Mouse (Mus musculus): ENCODE results near the gene Thoc5. TPM values are rescaled to one million over a fixed set of nuclear protein-coding genes. Genes with fewer than 3 reads are reported as not detected.

The Thoc5 gene
- polyA plus RNA-seq, 1 experiment: not detected

DNA sequence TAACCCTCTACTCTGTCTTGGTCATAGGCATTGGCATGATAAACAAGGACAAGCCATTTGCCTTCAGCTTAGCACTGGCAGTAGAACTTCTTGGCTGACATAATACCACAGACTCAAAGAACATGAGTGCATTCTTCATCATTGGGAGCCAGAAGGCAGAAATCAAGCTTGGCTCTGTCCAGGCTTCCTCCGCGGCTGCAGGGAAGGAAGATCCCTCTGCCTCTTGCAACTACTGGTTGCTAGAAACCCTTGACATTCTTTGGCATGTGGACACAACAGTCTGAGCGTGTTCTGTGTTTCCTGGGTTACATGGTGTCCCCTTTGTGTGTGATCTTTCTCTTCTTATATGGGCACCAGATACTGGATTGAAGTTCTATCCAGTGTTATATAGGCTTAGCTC, 8.1 kb upstream of the Thoc5 start:
- TF ChIP-seq POLR2A (IDR thresholded peaks at IDR 0.05; ENCODE audit: insufficient read depth, low read depth, low read length): no peak
- no peak for TF ChIP-seq CTCF (IDR thresholded peaks at IDR 0.05; ENCODE audit: insufficient read depth, low read depth, low read length)
- WGBS: 94% methylated on average over 3 of the region's 3 CpGs

DNA sequence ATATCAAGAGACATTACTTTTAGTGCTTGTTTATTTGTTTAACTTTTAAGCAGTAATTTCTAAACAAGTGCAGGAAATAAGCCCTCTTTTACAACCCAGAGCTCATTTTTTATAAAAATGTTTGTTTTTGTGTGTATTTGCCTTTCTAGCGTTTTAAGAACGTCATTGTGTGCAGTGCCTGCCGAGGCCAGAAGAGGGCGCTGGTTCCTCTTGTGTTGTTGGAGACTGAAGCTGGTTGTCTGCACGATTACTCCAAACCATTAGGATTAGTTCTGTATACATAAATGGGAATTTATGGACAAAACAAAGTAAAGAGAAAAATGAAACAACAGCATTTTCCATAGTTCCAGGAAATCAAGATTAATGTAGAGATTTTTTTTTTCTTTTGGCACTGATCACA, 5.3 kb downstream of the Thoc5 start:
- Histone ChIP-seq H3K4me1 (ENCODE audit: control insufficient read depth, insufficient read depth, low read length) (peaks cover 4% of the 10 kb centered on the region; the same call in 1 of the 2 replicates), H3K4me3 (ENCODE audit: insufficient read depth, low read depth, low read length) (no peak overlapping the region), H3K27ac (ENCODE audit: insufficient read depth, low read depth, low read length) (no peak overlapping the region)
- 62% methylated on average over 5 of the region's 5 CpGs for WGBS
- TF ChIP-seq POLR2A (IDR thresholded peaks at IDR 0.05; ENCODE audit: insufficient read depth, low read depth, low read length) (no peak), CTCF (IDR thresholded peaks at IDR 0.05; ENCODE audit: insufficient read depth, low read depth, low read length) (0 out of 2 replicates have a peak, but pooled peaks have one; percentile 15)

More for the DNA sequence above, 8.1 kb upstream of the Thoc5 start:
- no peak overlapping the region for H3K4me3 ChIP-seq (ENCODE audit: insufficient read depth, low read depth, low read length)
- H3K27ac ChIP-seq (ENCODE audit: insufficient read depth, low read depth, low read length): no peak overlapping the region
- no peaks in the 10 kb centered on the region for H3K4me1 ChIP-seq (ENCODE audit: control insufficient read depth, insufficient read depth, low read length)

DNA sequence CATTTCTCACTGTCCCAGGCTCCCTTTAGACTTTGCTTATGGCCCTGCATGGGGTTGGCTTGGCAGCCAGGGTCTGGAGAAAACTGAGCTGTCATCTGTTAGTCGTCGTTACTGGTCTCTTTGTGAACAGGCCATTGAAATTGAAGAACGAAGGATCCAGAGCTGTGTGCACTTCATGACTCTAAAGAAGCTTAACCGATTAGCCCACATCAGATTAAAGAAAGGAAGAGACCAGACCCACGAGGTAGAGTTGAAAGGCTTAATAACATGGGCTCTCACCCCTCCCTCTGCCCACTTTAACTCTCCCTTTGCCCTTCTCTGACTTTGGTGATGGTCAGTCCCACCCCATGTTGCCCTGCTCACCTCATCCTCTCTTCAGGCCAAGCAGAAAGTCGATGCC, 6.8 kb downstream of the Thoc5 start:
- H3K27ac ChIP-seq (ENCODE audit: insufficient read depth, low read depth, low read length): no peak overlapping the region
- no peak overlapping the region for H3K4me3 ChIP-seq (ENCODE audit: insufficient read depth, low read depth, low read length)
- H3K4me1 ChIP-seq (ENCODE audit: control insufficient read depth, insufficient read depth, low read length): peaks cover 1% of the 10 kb centered on the region; the same call in 1 of the 2 replicates
- TF ChIP-seq POLR2A (IDR thresholded peaks at IDR 0.05; ENCODE audit: insufficient read depth, low read depth, low read length): no peak
- TF ChIP-seq CTCF (IDR thresholded peaks at IDR 0.05; ENCODE audit: insufficient read depth, low read depth, low read length): no peak
- WGBS: 52% methylated on average over 6 of the region's 6 CpGs

DNA sequence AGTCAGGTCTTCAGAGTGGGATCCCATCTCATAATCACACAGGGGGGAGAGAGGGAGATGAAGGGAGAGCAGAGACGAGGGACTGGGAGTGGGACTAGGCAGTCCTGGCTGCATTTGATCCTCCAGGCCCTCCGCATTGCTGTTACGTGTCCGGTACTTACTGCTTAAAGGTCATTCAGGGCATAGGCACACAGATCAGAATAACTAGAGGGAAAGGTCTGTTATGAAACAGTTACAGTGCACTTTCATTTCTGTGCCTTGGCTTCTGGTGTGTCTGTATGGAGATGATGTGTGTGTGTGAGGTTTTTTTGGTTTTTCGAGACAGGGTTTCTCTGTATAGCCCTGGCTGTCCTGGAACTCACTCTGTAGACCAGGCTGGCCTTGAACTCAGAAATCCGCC, 11.1 kb downstream of the Thoc5 start:
- WGBS: 93% methylated on average over 6 of the region's 6 CpGs
- TF ChIP-seq CTCF (IDR thresholded peaks at IDR 0.05; ENCODE audit: insufficient read depth, low read depth, low read length): no peak
- no peak for TF ChIP-seq POLR2A (IDR thresholded peaks at IDR 0.05; ENCODE audit: insufficient read depth, low read depth, low read length)
- no peak overlapping the region for H3K4me3 ChIP-seq (ENCODE audit: insufficient read depth, low read depth, low read length)
- no peaks in the 10 kb centered on the region for H3K4me1 ChIP-seq (ENCODE audit: control insufficient read depth, insufficient read depth, low read length)
- H3K27ac ChIP-seq (ENCODE audit: insufficient read depth, low read depth, low read length): no peak overlapping the region

DNA sequence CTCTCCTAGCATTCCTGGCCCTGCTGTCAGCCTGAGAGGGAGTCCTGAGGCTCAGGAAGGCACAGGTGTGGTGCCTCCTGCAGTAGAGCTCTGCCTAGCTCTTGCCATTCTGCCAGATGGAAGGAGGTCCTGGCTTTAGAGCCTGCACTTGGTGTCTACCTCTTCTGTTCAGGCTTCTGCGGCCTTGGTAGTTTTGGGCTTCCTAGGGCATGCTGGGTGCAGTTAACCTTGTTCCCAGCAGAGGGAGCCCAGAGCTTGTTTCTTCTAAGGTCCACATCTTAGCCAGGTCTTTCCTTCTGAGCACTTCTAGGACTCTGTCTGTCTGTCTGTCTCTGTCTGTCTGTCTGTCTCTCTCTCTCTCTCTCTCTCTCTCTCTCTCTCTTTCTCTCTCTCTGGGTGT, 20.9 kb downstream of the Thoc5 start:
- H3K4me3 ChIP-seq (ENCODE audit: insufficient read depth, low read depth, low read length): no peak overlapping the region
- TF ChIP-seq POLR2A (IDR thresholded peaks at IDR 0.05; ENCODE audit: insufficient read depth, low read depth, low read length): no peak
- TF ChIP-seq CTCF (IDR thresholded peaks at IDR 0.05; ENCODE audit: insufficient read depth, low read depth, low read length): peak; percentile 39
- 28% methylated on average over 1 of the region's 1 CpGs for WGBS
- H3K4me1 ChIP-seq (ENCODE audit: control insufficient read depth, insufficient read depth, low read length): no peaks in the 10 kb centered on the region
- H3K27ac ChIP-seq (ENCODE audit: insufficient read depth, low read depth, low read length): no peak overlapping the region

DNA sequence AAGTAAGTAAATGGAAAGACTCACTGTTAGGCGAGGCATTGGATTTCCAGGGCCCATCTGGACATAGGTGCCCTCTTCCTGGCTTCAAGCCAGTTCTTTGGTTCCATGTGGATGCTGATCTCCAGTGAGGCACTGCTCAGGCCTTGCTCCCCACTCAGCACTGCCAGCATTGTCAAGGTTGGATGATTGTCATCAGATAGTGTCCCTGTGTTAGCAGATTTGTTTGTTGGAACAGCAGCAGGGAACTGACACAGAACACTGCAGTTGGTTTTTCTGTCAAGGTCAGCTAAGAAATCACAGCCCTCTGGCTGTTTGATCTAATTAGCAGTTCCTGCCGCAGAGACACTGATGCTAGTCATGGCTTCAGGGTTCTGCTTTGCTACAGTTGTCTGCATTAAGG, 26.2 kb downstream of the Thoc5 start:
- TF ChIP-seq POLR2A (IDR thresholded peaks at IDR 0.05; ENCODE audit: insufficient read depth, low read depth, low read length): no peak
- TF ChIP-seq CTCF (IDR thresholded peaks at IDR 0.05; ENCODE audit: insufficient read depth, low read depth, low read length): no peak

DNA sequence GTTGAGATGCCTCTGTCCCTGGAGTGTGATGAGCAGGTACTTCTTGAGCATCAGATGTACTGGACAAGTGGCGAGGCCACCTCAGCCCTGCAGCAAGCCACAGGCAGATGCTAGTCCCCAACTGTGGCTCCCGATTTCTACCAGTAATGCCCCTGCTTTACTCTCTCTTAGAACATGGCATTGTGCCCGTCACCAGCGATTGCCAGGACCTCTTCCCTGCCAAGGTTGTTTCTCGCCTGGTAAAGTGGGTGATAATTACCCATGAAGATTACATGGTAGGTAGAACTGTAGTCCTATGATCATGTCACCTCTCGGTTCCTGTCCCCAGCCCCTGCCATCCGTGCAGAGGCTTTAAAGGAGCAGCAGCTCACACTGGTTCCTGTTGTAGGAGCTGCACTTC, 26.6 kb downstream of the Thoc5 start:
- Histone ChIP-seq H3K27ac (ENCODE audit: insufficient read depth, low read depth, low read length) (no peak overlapping the region), H3K4me3 (ENCODE audit: insufficient read depth, low read depth, low read length) (no peak overlapping the region), H3K4me1 (ENCODE audit: control insufficient read depth, insufficient read depth, low read length) (no peaks in the 10 kb centered on the region)
- 50% methylated on average over 7 of the region's 7 CpGs for WGBS
- TF ChIP-seq CTCF (IDR thresholded peaks at IDR 0.05; ENCODE audit: insufficient read depth, low read depth, low read length) (no peak), POLR2A (IDR thresholded peaks at IDR 0.05; ENCODE audit: insufficient read depth, low read depth, low read length) (no peak)

More for the DNA sequence above, 26.2 kb downstream of the Thoc5 start:
- H3K4me1 ChIP-seq (ENCODE audit: control insufficient read depth, insufficient read depth, low read length): no peaks in the 10 kb centered on the region
- WGBS: 71% methylated on average over 2 of the region's 2 CpGs
- no peak overlapping the region for H3K27ac ChIP-seq (ENCODE audit: insufficient read depth, low read depth, low read length)
- no peak overlapping the region for H3K4me3 ChIP-seq (ENCODE audit: insufficient read depth, low read depth, low read length)

DNA sequence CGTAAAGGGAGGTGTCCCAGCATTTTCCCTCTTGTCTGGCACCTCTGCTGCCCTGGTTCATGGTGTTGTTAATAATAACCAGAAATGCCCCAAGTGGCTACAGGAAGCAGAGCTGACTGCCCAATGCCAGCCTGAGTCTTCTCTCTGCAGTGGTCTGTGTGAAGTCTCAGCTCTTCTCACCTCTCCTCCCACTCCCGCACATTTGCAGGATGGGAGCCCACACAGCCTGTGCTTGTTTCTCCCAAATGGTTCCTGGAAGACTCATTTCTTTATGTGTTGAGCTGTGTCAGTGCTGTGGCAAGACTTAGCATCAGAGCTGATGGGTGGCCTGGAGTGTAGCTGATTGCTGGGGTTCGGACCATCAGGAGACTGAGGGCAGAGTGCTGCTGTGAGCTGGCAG, 32.1 kb downstream of the Thoc5 start:
- Histone ChIP-seq H3K4me3 (ENCODE audit: insufficient read depth, low read depth, low read length) (no peak overlapping the region), H3K27ac (ENCODE audit: insufficient read depth, low read depth, low read length) (no peak overlapping the region), H3K4me1 (ENCODE audit: control insufficient read depth, insufficient read depth, low read length) (no peaks in the 10 kb centered on the region)
- no peak for TF ChIP-seq POLR2A (IDR thresholded peaks at IDR 0.05; ENCODE audit: insufficient read depth, low read depth, low read length)
- WGBS: 85% methylated on average over 3 of the region's 3 CpGs

DNA sequence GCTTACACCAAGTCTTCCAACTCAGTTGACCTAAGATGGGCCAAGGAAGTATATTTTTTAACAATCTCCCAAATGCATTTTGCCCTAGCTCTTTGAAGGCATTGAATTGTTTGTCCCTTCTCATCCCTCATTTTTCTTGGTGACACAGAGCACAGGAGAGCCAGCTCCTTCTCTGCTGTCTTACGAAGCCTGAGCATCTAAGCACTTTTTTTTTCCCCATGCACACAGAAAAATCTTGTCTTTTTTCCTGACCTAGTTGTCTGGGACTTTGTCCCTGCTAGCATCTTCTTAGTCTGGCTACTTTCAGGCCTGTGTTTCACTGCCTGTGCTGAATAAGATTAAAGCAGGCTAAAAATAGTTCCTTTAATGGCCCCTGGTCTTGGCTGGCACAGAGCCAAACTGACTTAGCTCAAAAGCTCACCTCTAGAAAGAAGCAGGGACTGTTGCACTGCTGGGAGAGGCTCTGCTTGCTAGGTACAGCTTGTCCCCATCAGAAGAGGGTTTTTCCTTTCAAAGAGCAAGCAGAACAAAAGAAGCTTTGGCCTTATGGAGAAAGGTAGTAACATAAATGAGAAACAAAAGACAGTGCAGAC, 36.0 kb downstream of the Thoc5 start:
- TF ChIP-seq POLR2A (IDR thresholded peaks at IDR 0.05; ENCODE audit: insufficient read depth, low read depth, low read length) (no peak), CTCF (IDR thresholded peaks at IDR 0.05; ENCODE audit: insufficient read depth, low read depth, low read length) (no peak)
- Histone ChIP-seq H3K4me1 (ENCODE audit: control insufficient read depth, insufficient read depth, low read length) (no peaks in the 10 kb centered on the region), H3K4me3 (ENCODE audit: insufficient read depth, low read depth, low read length) (no peak overlapping the region), H3K27ac (ENCODE audit: insufficient read depth, low read depth, low read length) (no peak overlapping the region)
- WGBS: 39% methylated on average over 1 of the region's 1 CpGs

DNA sequence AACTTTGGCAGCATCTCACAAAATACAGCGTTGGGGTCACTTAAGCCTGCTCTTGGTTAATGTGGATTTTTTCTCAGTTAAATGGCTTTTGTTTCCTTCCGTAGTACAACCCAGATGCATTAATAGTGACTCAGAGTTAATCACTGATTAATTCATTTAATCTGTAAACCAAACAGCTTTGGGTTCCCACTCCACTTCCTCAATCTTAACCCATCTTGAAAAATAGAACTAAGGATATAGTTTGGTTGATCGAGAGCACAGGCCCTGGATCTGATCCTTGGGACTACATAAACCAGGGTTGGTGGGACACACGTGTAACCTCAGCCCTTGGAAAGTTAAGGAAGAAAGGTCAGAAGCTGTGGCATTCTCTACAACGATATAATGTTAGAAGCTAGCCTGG, 41.1 kb downstream of the Thoc5 start:
- no peak for TF ChIP-seq POLR2A (IDR thresholded peaks at IDR 0.05; ENCODE audit: insufficient read depth, low read depth, low read length)
- TF ChIP-seq CTCF (IDR thresholded peaks at IDR 0.05; ENCODE audit: insufficient read depth, low read depth, low read length): no peak
- H3K4me3 ChIP-seq (ENCODE audit: insufficient read depth, low read depth, low read length): no peak overlapping the region
- H3K4me1 ChIP-seq (ENCODE audit: control insufficient read depth, insufficient read depth, low read length): no peaks in the 10 kb centered on the region
- WGBS: 67% methylated on average over 5 of the region's 5 CpGs
- no peak overlapping the region for H3K27ac ChIP-seq (ENCODE audit: insufficient read depth, low read depth, low read length)

Measured in olfactory bulb, adult 2 months (tissue).